Mouse (Mus musculus) G1E (cell line): ENCODE data around the gene 1700030J22Rik.

Experiments
- CTCF ChIP-seq: IDR thresholded peaks from 2 replicates; pipeline ENCODE4 v1.5.1; 2012; ENCODE audit warnings: low read depth, low read length, inconsistent platforms, mixed read lengths
- GATA1 ChIP-seq: IDR thresholded peaks from 2 replicates; pipeline ENCODE4 v1.6.1; 2012; ENCODE audit warnings: borderline replicate concordance, low read length, inconsistent platforms, mixed read lengths
- POLR2AphosphoS5 ChIP-seq: IDR thresholded peaks from 2 replicates; pipeline ENCODE4 v1.6.1; 2012; ENCODE audit warnings: low read depth, low read length, inconsistent platforms; ENCODE audit not compliant: insufficient replicate concordance
- TAL1 ChIP-seq: conservative IDR thresholded peaks from 2 replicates; pipeline ENCODE4 v1.6.1; 2012; ENCODE audit warnings: low read depth, low read length, inconsistent platforms, mixed read lengths

DNA sequence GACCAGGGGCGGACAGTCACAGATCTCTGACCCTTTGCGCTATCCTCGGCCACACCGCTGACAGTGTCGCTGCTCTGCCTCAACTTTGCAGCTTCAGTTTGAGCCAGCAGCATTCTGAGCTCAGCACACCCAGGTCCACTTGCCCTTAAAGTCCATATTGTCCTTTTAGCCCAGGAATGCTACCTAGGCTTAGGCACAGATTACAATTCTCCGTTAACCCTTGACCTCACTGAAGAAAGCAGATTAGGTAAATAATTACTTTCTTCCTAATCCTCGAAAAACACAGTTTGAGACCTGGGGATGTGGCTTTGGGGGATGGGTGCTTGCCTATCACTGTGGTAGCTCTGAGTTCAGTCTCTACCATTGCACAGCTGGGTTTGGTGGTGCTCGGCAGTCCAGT lies 12.5 kb upstream of the 1700030J22Rik start:
- TF ChIP-seq CTCF (no peak), TAL1 (no peak), GATA1 (no peak), POLR2AphosphoS5 (no peak)
